Mouse (Mus musculus): Measurements from ENCODE around the gene Pnliprp1. TPM values are rescaled to one million over a fixed set of nuclear protein-coding genes. Genes with fewer than 3 reads are reported as not detected.

Gene Pnliprp1
- not detected in 2 replicates for polyA plus RNA-seq (2012; ENCODE audit: low replicate concordance)

GRCm38 (mm10) chr19:58728445-58729031, at the start of gene Pnliprp1:
Pnliprp1 (plus strand) TSS chr19:58728887.

GRCm38 (mm10) chr19:58759423-58759822, 30.7 kb downstream of the Pnliprp1 start, which contains the start of gene Pnliprp2:
Pnliprp2 (plus strand) TSS chr19:58759719.

Other genes with a start within 250 kb of the Pnliprp1 start
- not detected in 2 replicates for gene Ccdc172, start 216.9 kb upstream of the Pnliprp1 start, polyA plus RNA-seq (2012; ENCODE audit: low replicate concordance)
- not detected in 2 replicates for gene Pnlip, start 76.4 kb upstream of the Pnliprp1 start, polyA plus RNA-seq (2012; ENCODE audit: low replicate concordance)
- not detected in 2 replicates for gene Pnliprp2, start 30.8 kb downstream of the Pnliprp1 start, polyA plus RNA-seq (2012; ENCODE audit: low replicate concordance)
- gene 1700019N19Rik, start 65.6 kb downstream of the Pnliprp1 start, polyA plus RNA-seq (2012; ENCODE audit: low replicate concordance), result not detected in 2 replicates
- not detected in 2 replicates for gene Eno4, start 214.5 kb downstream of the Pnliprp1 start, polyA plus RNA-seq (2012; ENCODE audit: low replicate concordance)
- 0.12 and 0.33 TPM in 2 replicates for gene Hspa12a, start 214.8 kb downstream of the Pnliprp1 start, polyA plus RNA-seq (2012; ENCODE audit: low replicate concordance)